Mouse (Mus musculus) ES-Bruce4 (cell line): ENCODE measurements around the gene Mob4.

Source experiments
- CTCF ChIP-seq: IDR thresholded peaks from one replicate; pipeline ENCODE4 v1.8.1; 2011; ENCODE audit warnings: low read depth, low read length
- EP300 ChIP-seq: IDR thresholded peaks from 2 replicates; pipeline ENCODE4 v1.6.1; 2011; ENCODE audit warnings: low read depth, low read length; ENCODE audit not compliant: insufficient read depth
- POLR2A ChIP-seq: IDR thresholded peaks from one replicate; pipeline ENCODE4 v1.8.1; 2011; ENCODE audit warnings: low read length; ENCODE audit not compliant: insufficient read depth

DNA sequence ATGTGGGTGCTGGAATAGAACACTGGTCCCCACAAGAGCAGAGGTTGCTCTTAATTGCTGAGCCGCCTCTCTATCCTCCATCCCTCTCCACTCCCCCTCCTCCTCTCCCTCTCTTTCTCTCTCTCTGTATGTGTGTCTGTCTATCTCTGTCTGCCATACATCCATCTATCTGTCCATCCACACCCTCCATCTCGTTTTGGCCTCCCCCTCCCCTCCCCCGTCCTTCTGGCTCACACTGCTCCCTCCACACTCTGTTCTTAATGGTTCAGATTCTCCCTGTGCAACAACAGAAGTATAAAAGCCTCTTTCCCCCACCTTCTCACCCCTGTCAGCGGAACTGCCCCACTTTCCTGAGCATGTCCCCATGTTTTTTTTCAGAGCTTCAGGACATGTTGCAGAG lies 36.5 kb downstream of the Mob4 start:
- no peak for TF ChIP-seq CTCF
- no peak for TF ChIP-seq POLR2A
- no peak for TF ChIP-seq EP300
